Mouse (Mus musculus) heart, embryonic 13.5 days (tissue): ENCODE results near the gene Homer2. TPM values are rescaled to one million over a fixed set of nuclear protein-coding genes. Genes with fewer than 3 reads are reported as not detected.

Source experiments
- ATAC-seq: fragments of 200-750 bp; cut with Nextera tagmentation; 2 replicates; pipeline ENCODE4 v1.8.0; 2017; ENCODE audit warnings: moderate TSS enrichment; ENCODE audit not compliant: insufficient number of reproducible peaks, low FRiP score, low TSS enrichment; ENCODE audit errors: extremely low read depth
- H3K27ac ChIP-seq: fragments of 300-500 bp; sonication (generic); replicated peaks from 2 replicates; pipeline ENCODE4 v1.5.1; 2015; ENCODE audit warnings: moderate library complexity, mild to moderate bottlenecking, inconsistent platforms
- H3K27me3 ChIP-seq: fragments of 300-500 bp; sonication (generic); replicated peaks from 2 replicates; pipeline ENCODE4 v1.6.1; 2015; ENCODE audit warnings: mild to moderate bottlenecking, inconsistent platforms
- H3K36me3 ChIP-seq: fragments of 300-500 bp; sonication (generic); 2 replicates; pipeline ENCODE4 v1.6.1; 2015; ENCODE audit warnings: mild to moderate bottlenecking, inconsistent platforms
- H3K4me1 ChIP-seq: fragments of 300-500 bp; sonication (generic); 2 replicates; pipeline ENCODE4 v1.6.1; 2015; ENCODE audit warnings: inconsistent platforms
- H3K4me2 ChIP-seq: fragments of 300-500 bp; sonication (generic); 2 replicates; pipeline ENCODE4 v1.6.1; 2015; ENCODE audit warnings: inconsistent platforms, mild to moderate bottlenecking, moderate library complexity
- H3K4me3 ChIP-seq: fragments of 300-500 bp; sonication (generic); 2 replicates; pipeline ENCODE4 v1.5.1; 2015; ENCODE audit warnings: moderate library complexity, mild to moderate bottlenecking, inconsistent platforms
- H3K9ac ChIP-seq: fragments of 300-500 bp; sonication (generic); 2 replicates; pipeline ENCODE4 v1.6.1; 2015; ENCODE audit warnings: inconsistent platforms, mild to moderate bottlenecking, moderate library complexity
- H3K9me3 ChIP-seq: fragments of 300-500 bp; sonication (generic); 2 replicates; pipeline ENCODE4 v1.6.1; 2016; ENCODE audit warnings: inconsistent platforms
- WGBS: fragments of 180-500 bp; shearing (Covaris S2); methylation state at CpG from one replicate; pipeline ENCODE4 v1.1.7; 2015; ENCODE audit warnings: mixed read lengths; 5-methylcytosine and 5-hydroxymethylcytosine counted together
- polyA plus RNA-seq: library from polyadenylated mRNA; unstranded; fragments of >200 nt; fragmentation: Nextera tagmentation; extraction: Ambion mirVana; gene quantifications from 2 replicates; pipeline ENCODE4 v1.2.1, GENCODE M21; 2015

The Homer2 gene
- polyA plus RNA-seq, 1 experiment from 2014 or later, result 73.4 TPM

- Histone ChIP-seq H3K4me2 (no peak overlapping the region), H3K9ac (no peak overlapping the region), H3K9me3 (no peaks in the 10 kb centered on the region), H3K4me1 (0 out of 2 replicates have a peak, but pooled peaks cover 6% of the 10 kb centered on the region), H3K4me3 (no peak overlapping the region), H3K27me3 (no peaks in the 10 kb centered on the region), H3K27ac (no peak overlapping the region), H3K36me3 (peaks cover 65% of the 10 kb centered on the region)
- no peak for ATAC-seq
- WGBS, result 48% methylated on average over 18 of the region's 18 CpGs
These were observed 97.2 kb downstream of the Homer2 start for GRCm38 (mm10) chr7:81610125-81610524.

GRCm38 (mm10) chr7:81606452-81606851 is 100.9 kb downstream of the Homer2 start:
- Histone ChIP-seq H3K27ac (no peak overlapping the region), H3K4me3 (no peak overlapping the region), H3K9me3 (no peaks in the 10 kb centered on the region), H3K9ac (no peak overlapping the region), H3K4me1 (0 out of 2 replicates have a peak, but pooled peaks cover 3% of the 10 kb centered on the region), H3K4me2 (no peak overlapping the region), H3K36me3 (peaks cover 32% of the 10 kb centered on the region), H3K27me3 (no peaks in the 10 kb centered on the region)
- 60% methylated on average over 5 of the region's 5 CpGs for WGBS
- ATAC-seq, result no peak

GRCm38 (mm10) chr7:81605489-81605888 is 101.8 kb downstream of the Homer2 start:
- peaks cover 24% of the 10 kb centered on the region for H3K36me3 ChIP-seq
- WGBS, result 28% methylated on average over 4 of the region's 4 CpGs
- no peak for ATAC-seq

GRCm38 (mm10) chr7:81604991-81605390 is 102.3 kb downstream of the Homer2 start:
- Histone ChIP-seq H3K36me3 (peaks cover 19% of the 10 kb centered on the region), H3K4me2 (no peak overlapping the region), H3K4me1 (peaks cover 8% of the 10 kb centered on the region), H3K4me3 (no peak overlapping the region), H3K9ac (no peak overlapping the region), H3K9me3 (no peaks in the 10 kb centered on the region), H3K27ac (no peak overlapping the region), H3K27me3 (no peaks in the 10 kb centered on the region)
- no peak for ATAC-seq
- 78% methylated on average over 5 of the region's 5 CpGs for WGBS

More at GRCm38 (mm10) chr7:81605489-81605888, 101.8 kb downstream of the Homer2 start:
- Histone ChIP-seq H3K9ac (no peak overlapping the region), H3K4me2 (no peak overlapping the region), H3K27ac (no peak overlapping the region), H3K27me3 (no peaks in the 10 kb centered on the region), H3K4me3 (no peak overlapping the region), H3K4me1 (peaks cover 3% of the 10 kb centered on the region; the same call in 1 of the 2 replicates), H3K9me3 (no peaks in the 10 kb centered on the region)

- Histone ChIP-seq H3K4me2 (no peak overlapping the region), H3K27me3 (no peaks in the 10 kb centered on the region), H3K36me3 (peaks cover 52% of the 10 kb centered on the region), H3K27ac (peak overlapping the region; percentile 46; the same call in 1 of the 2 replicates), H3K4me1 (peaks cover 39% of the 10 kb centered on the region), H3K4me3 (no peak overlapping the region), H3K9ac (no peak overlapping the region), H3K9me3 (no peaks in the 10 kb centered on the region)
- ATAC-seq, result no peak
- 55% methylated on average over 8 of the region's 8 CpGs for WGBS
These were observed 107.7 kb downstream of the Homer2 start for GRCm38 (mm10) chr7:81599379-81600280.

GRCm38 (mm10) chr7:81597660-81598059 is 109.7 kb downstream of the Homer2 start:
- Histone ChIP-seq H3K9me3 (no peaks in the 10 kb centered on the region), H3K27ac (peak overlapping the region; percentile 41; the same call in 1 of the 2 replicates), H3K36me3 (peaks cover 72% of the 10 kb centered on the region), H3K27me3 (no peaks in the 10 kb centered on the region), H3K4me3 (no peak overlapping the region), H3K9ac (no peak overlapping the region), H3K4me1 (peaks cover 41% of the 10 kb centered on the region), H3K4me2 (no peak overlapping the region)
- 100% methylated on average over 1 of the region's 1 CpGs for WGBS
- no peak for ATAC-seq

- H3K4me2 ChIP-seq, result no peak overlapping the region
- 81% methylated on average over 6 of the region's 6 CpGs for WGBS
- H3K9ac ChIP-seq, result no peak overlapping the region
- H3K4me3 ChIP-seq, result no peak overlapping the region
- H3K27me3 ChIP-seq, result no peaks in the 10 kb centered on the region
- no peak for ATAC-seq
- H3K4me1 ChIP-seq, result peaks cover 41% of the 10 kb centered on the region
- no peak overlapping the region for H3K27ac ChIP-seq
- H3K36me3 ChIP-seq, result peaks cover 87% of the 10 kb centered on the region
- H3K9me3 ChIP-seq, result no peaks in the 10 kb centered on the region
These were observed 111.2 kb downstream of the Homer2 start for GRCm38 (mm10) chr7:81596086-81596485.

- H3K4me1 ChIP-seq, result peaks cover 37% of the 10 kb centered on the region
- H3K4me2 ChIP-seq, result no peak overlapping the region
- no peaks in the 10 kb centered on the region for H3K9me3 ChIP-seq
- no peak for ATAC-seq
- H3K27ac ChIP-seq, result peak overlapping the region; percentile 45
- no peak overlapping the region for H3K4me3 ChIP-seq
- H3K9ac ChIP-seq, result no peak overlapping the region
- peaks cover 98% of the 10 kb centered on the region for H3K36me3 ChIP-seq
- WGBS, result 45% methylated on average over 5 of the region's 5 CpGs
- H3K27me3 ChIP-seq, result no peaks in the 10 kb centered on the region
These were observed 112.3 kb downstream of the Homer2 start for GRCm38 (mm10) chr7:81595056-81595455.

GRCm38 (mm10) chr7:81593387-81593786 is 113.9 kb downstream of the Homer2 start:
- Histone ChIP-seq H3K4me2 (no peak overlapping the region), H3K36me3 (peaks cover 97% of the 10 kb centered on the region), H3K27ac (no peak overlapping the region), H3K9me3 (no peaks in the 10 kb centered on the region), H3K9ac (no peak overlapping the region), H3K4me1 (peaks cover 29% of the 10 kb centered on the region), H3K4me3 (no peak overlapping the region), H3K27me3 (no peaks in the 10 kb centered on the region)
- WGBS, result 90% methylated on average over 8 of the region's 8 CpGs
- no peak for ATAC-seq

GRCm38 (mm10) chr7:81592686-81593085 is 114.6 kb downstream of the Homer2 start:
- no peak overlapping the region for H3K4me2 ChIP-seq
- ATAC-seq, result no peak
- peaks cover 27% of the 10 kb centered on the region for H3K4me1 ChIP-seq
- no peaks in the 10 kb centered on the region for H3K27me3 ChIP-seq
- H3K27ac ChIP-seq, result no peak overlapping the region
- no peaks in the 10 kb centered on the region for H3K9me3 ChIP-seq
- WGBS, result 80% methylated on average over 9 of the region's 9 CpGs
- peaks cover 97% of the 10 kb centered on the region for H3K36me3 ChIP-seq
- no peak overlapping the region for H3K4me3 ChIP-seq
- no peak overlapping the region for H3K9ac ChIP-seq

- no peak overlapping the region for H3K27ac ChIP-seq
- 91% methylated on average over 4 of the region's 4 CpGs for WGBS
- no peaks in the 10 kb centered on the region for H3K4me1 ChIP-seq
- no peak overlapping the region for H3K4me2 ChIP-seq
- H3K27me3 ChIP-seq, result no peaks in the 10 kb centered on the region
- no peak overlapping the region for H3K9ac ChIP-seq
- H3K9me3 ChIP-seq, result no peaks in the 10 kb centered on the region
- ATAC-seq, result no peak
- H3K4me3 ChIP-seq, result no peak overlapping the region
- peaks cover 77% of the 10 kb centered on the region for H3K36me3 ChIP-seq
These were observed 120.1 kb downstream of the Homer2 start for GRCm38 (mm10) chr7:81587238-81587637.

GRCm38 (mm10) chr7:81585326-81585725 is 122.0 kb downstream of the Homer2 start:
- Histone ChIP-seq H3K4me1 (no peaks in the 10 kb centered on the region), H3K9me3 (no peaks in the 10 kb centered on the region), H3K27me3 (no peaks in the 10 kb centered on the region), H3K27ac (no peak overlapping the region), H3K9ac (no peak overlapping the region), H3K4me2 (no peak overlapping the region), H3K4me3 (no peak overlapping the region), H3K36me3 (peaks cover 66% of the 10 kb centered on the region)
- 80% methylated on average over 7 of the region's 7 CpGs for WGBS
- no peak for ATAC-seq
